Mouse (Mus musculus): ENCODE measurements around the gene Serpinb13.

GRCm38 (mm10) chr1:106947217-106947616 is 33.6 kb upstream of the Serpinb13 start:
- no peak for TF ChIP-seq POLR2A (IDR thresholded peaks at IDR 0.05; ENCODE audit: low read depth, low read length)
- no peak for TF ChIP-seq CTCF (IDR thresholded peaks at IDR 0.05; ENCODE audit: extremely low read depth, insufficient read depth, insufficient read length, insufficient replicate concordance)
